23 mouse cellular contexts compared by ENCODE assay signal in the genomic region with DNA sequence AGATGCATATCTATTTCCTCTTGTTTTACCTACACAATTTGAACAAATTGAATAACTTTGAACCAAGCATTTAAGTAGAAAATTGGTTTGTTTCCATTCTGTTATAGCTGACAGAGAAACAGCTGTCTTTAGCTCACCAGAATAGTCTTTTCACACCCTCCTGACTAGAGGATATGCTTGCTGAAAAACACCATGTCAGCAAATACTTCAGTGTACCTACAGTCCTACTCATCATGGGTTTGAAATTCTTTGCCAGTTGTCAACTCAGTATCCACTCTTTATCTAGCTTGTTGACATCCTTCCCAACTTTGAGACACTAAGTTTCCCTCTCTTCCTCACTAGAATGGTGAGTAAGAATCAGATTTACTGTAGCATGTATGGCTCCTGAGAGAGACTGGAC.
DNase-seq lines count a peak whose midpoint lies in the region; ATAC-seq and TF ChIP-seq lines count a peak whose summit lies in the region.
"Had no signal": no experiment of that assay in that cellular context is flagged by ENCODE, and none has a peak within 500 bp of the region (broad histone marks: within the 10 kb centered on the region; RNA-seq: fewer than 3 reads in every experiment).

No protein-coding gene starts in this region.

- no peak for DNase-seq in frontal cortex, postnatal 36 days (ENCODE audit: low spot score in 2 of 2)
- DNase-seq in ES-E14 (ENCODE audit: low read depth, low spot score): no peak
- DNase-seq in brain, adult 2 months (ENCODE audit: low read depth, low spot score): peak; percentile 10
- DNase-seq in forebrain, embryonic 14.5 days (ENCODE audit: low spot score): no peak
- DNase-seq in thymus, postnatal 36 days: no peak
- DNase-seq: adrenal gland, adult 2 months; adrenal gland, adult 8-10 months; adrenal gland, postnatal 10 days; adrenal gland, postnatal 14 days; adrenal gland, postnatal 25 days; adrenal gland, postnatal 36 days; B cell, adult 2 months; cerebellum, adult 11 months; cerebellum, adult 11-12 months; cerebellum, adult 18-20 months; cerebellum, adult 2 months; cerebellum, adult 8-10 months had no signal

- H3K4me1 ChIP-seq in ES-E14 (ENCODE audit: control insufficient read depth in 2 of 2, insufficient read depth in 2 of 2, low read length in 2 of 2, poor library complexity in 1 of 2): no peaks in the 10 kb centered on the region
- no peaks in the 10 kb centered on the region for H3K4me1 ChIP-seq in forebrain, embryonic 14.5 days (ENCODE audit: control insufficient read depth, insufficient read depth, low read length)

- no peaks in the 10 kb centered on the region for H3K36me3 ChIP-seq in ES-E14 (ENCODE audit: control insufficient read depth, insufficient read depth, low read length, poor library complexity, severe bottlenecking)
- H3K36me3 ChIP-seq in forebrain, embryonic 14.5 days (ENCODE audit: control insufficient read depth, insufficient read depth, low read length): no peaks in the 10 kb centered on the region
- H3K36me3 ChIP-seq: G1E had no signal

- no peak overlapping the region for H3K4me3 ChIP-seq in ES-E14 (ENCODE audit: insufficient read depth in 1 of 2, low read depth in 1 of 2, low read length in 2 of 2, poor library complexity in 1 of 2, severe bottlenecking in 1 of 2)
- no peak overlapping the region for H3K4me3 ChIP-seq in forebrain, embryonic 14.5 days (ENCODE audit: low read depth, low read length)

- H3K27me3 ChIP-seq in forebrain, embryonic 14.5 days (replicated peaks; ENCODE audit: control insufficient read depth, insufficient read depth, low read length): no peaks in the 10 kb centered on the region
- H3K27me3 ChIP-seq: CH12.LX, Patski had no signal

- no peak overlapping the region for H3K4me2 ChIP-seq in forebrain, embryonic 14.5 days (ENCODE audit: low read length)

- no peak overlapping the region for H3K9ac ChIP-seq in ES-E14 (ENCODE audit: insufficient read depth, low read depth, low read length, poor library complexity, severe bottlenecking)
- H3K9ac ChIP-seq in forebrain, embryonic 14.5 days (ENCODE audit: low read length): no peak overlapping the region

- H3K27ac ChIP-seq in ES-E14 (ENCODE audit: insufficient read depth, low read depth, low read length, poor library complexity, severe bottlenecking): no peak overlapping the region
- no peak overlapping the region for H3K27ac ChIP-seq in forebrain, embryonic 14.5 days (ENCODE audit: low read depth, low read length)

- in situ Hi-C loops in ES-E14 (cut with MboI; ENCODE audit: low sequenced_read_pairs in 2 of 2, unreplicated experiment in 2 of 2): no loop called here

- no peaks in the 10 kb centered on the region for H3K9me3 ChIP-seq in ES-E14 (ENCODE audit: control insufficient read depth, insufficient read depth, low read depth, low read length)
- H3K9me3 ChIP-seq in forebrain, embryonic 14.5 days (replicated peaks; ENCODE audit: control insufficient read depth, low read length): no peaks in the 10 kb centered on the region

- peak; percentile 85 for ATAC-seq in frontal cortex, adult (ENCODE audit: low TSS enrichment)
- ATAC-seq in forebrain, embryonic 14.5 days: no peak
- ATAC-seq: activated CD4-positive, CD25-positive, alpha-beta regulatory T cell, adult 4 months; CD4-positive, CD25-positive, alpha-beta regulatory T cell, adult 4 months; Patski had no signal

TF ChIP-seq in ES-E14, 5 proteins besides CTCF, POLR2A, EP300 and RAD21:
- TF ChIP-seq MAFK (IDR thresholded peaks at IDR 0.05; ENCODE audit: insufficient read depth, low read depth, low read length) (peak; percentile 70; the same call in 1 of the 2 replicates), CHD2 (IDR thresholded peaks at IDR 0.05; ENCODE audit: low read depth, low read length) (no peak)
TF ChIP-seq in ES-E14: peak in this region for 1.
